Mouse (Mus musculus) olfactory bulb, adult 2 months (tissue): ENCODE results near the gene Cabp4. TPM values are rescaled to one million over a fixed set of nuclear protein-coding genes. Genes with fewer than 3 reads are reported as not detected.

Experiments
- H3K27ac ChIP-seq: fragments of 200-500 bp; 2 replicates; pipeline ENCODE4 v1.5.1; 2012; ENCODE audit warnings: low read depth, low read length; ENCODE audit not compliant: insufficient read depth
- H3K4me1 ChIP-seq: fragments of 200-500 bp; 2 replicates; pipeline ENCODE4 v1.6.1; 2012; ENCODE audit warnings: low read length; ENCODE audit not compliant: control insufficient read depth, insufficient read depth
- H3K4me3 ChIP-seq: fragments of 200-500 bp; 2 replicates; pipeline ENCODE4 v1.5.1; 2012; ENCODE audit warnings: mild to moderate bottlenecking, low read depth, low read length, moderate library complexity; ENCODE audit not compliant: insufficient read depth
- CTCF ChIP-seq: fragments of 200-500 bp; IDR thresholded peaks from 2 replicates; pipeline ENCODE4 v1.5.1; 2012; ENCODE audit warnings: low read depth, mild to moderate bottlenecking, low read length, moderate library complexity; ENCODE audit not compliant: insufficient read depth
- POLR2A ChIP-seq: fragments of 200-500 bp; IDR thresholded peaks from 2 replicates; pipeline ENCODE4 v1.6.1; 2012; ENCODE audit warnings: mild to moderate bottlenecking, low read depth, low read length, moderate library complexity; ENCODE audit not compliant: insufficient read depth
- WGBS: fragments of 180-500 bp; shearing (Covaris S2); methylation state at CpG from one replicate; pipeline ENCODE4 v1.1.7; 2018; 5-methylcytosine and 5-hydroxymethylcytosine counted together
- polyA plus RNA-seq: library from polyadenylated mRNA; stranded (reverse); fragments of >200 nt; gene quantifications from 2 replicates; pipeline ENCODE4 v1.2.4, GENCODE M21; 2012; ENCODE audit warnings: low replicate concordance; ENCODE audit not compliant: missing spikeins, insufficient read depth, insufficient read length

Gene Cabp4
- not detected in 2 replicates for polyA plus RNA-seq

DNA sequence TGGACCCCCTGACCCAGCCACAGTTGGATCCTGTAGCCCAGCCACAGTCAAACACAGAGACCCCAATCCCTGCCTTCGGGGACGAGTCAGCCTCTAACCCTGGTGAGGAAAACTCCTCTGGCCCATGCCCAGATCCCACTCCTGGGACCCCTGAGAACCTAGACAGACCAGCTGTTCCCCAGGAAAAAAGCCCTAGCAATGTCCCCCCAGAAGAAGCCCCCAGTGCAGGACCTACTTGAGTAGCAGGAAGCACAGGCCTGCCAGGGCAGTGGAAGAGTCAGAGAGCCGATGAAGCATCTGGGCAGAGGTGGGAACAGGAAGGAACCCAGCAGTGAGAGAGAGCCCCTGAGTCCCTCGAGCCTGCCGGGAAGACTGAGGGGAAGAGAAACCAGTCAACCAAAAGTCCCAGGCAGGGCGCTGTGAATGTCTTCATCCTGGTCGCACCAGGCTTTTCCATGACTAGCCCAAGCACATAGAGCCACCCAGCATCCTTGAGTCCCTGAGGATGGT, at the start of gene Cabp4:
Cabp4 (minus strand) TSS at position 275 of the 510 bp plus-strand sequence.
- TF ChIP-seq CTCF, result no peak
- TF ChIP-seq POLR2A, result no peak
- WGBS, result 82% methylated on average over 7 of the region's 7 CpGs
- H3K4me3 ChIP-seq, result no peak within 1 kb of the TSS
- H3K4me1 ChIP-seq, result peaks cover 11% of the 10 kb centered on the region; the same call in 1 of the 2 replicates
- no peak within 1 kb of the TSS for H3K27ac ChIP-seq

DNA sequence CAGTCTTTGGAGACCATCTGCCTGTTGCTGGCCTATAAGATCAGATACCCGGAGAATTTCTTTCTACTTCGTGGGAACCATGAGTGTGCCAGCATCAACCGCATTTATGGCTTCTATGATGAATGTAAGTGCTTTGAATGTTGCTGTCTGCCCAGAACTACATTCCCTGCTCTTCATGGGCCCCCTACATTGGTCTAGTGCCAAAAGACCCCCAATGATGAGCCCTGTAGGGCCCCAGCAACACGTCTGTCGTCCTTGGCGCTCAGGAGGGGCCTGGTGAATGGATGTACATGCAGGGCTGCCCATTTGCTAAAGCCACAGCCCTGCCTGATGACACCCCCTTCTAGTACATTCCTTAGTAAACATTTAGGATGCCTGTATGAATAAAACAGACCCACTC, 49.3 kb upstream of the Cabp4 start:
- H3K27ac ChIP-seq, result no peak overlapping the region

DNA sequence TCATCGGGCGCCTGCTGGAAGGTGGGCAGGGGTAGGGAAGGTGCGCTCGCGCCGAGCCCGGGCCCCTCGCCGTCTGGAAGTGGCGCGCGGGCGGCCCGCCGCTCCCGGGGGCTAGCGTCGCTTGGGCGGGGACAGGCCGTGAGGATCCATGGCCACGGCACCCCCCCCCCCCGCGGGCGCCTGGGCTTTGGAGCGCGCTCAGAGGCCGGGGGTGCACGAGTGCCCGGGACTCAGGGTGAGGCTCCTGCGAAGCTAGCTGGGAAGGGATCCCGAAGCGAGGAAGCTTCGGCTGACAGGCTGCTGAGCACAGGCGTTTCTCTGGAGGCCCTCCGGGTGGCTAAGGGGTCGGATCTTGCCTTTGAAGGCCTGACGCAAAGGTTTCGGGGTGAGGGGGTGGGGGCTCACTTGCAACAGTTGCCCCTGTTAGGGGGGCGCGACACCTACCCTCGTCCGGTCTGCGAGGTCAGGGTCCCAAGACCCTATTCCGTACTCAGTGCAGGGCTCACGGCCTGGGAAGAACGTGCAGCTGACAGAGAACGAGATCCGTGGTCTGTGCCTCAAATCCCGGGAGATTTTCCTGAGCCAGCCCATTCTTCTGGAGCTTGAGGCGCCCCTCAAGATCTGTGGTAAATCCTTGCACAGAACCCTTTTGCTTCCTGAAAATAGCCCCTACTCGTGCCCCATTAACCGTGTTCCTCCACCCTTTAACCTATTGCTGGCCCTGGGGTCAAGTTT, 48.6 kb upstream of the Cabp4 start:
- Histone ChIP-seq H3K4me1 (peaks cover 12% of the 10 kb centered on the region), H3K27ac (peak overlapping the region; percentile 26), H3K4me3 (peak overlapping the region; percentile 76)
- WGBS, result under 1% methylated on average over 52 of the region's 52 CpGs
- TF ChIP-seq CTCF (no peak), POLR2A (no peak)

More for the DNA sequence above, 49.3 kb upstream of the Cabp4 start:
- Histone ChIP-seq H3K4me1 (peaks cover 9% of the 10 kb centered on the region), H3K4me3 (peak overlapping the region; percentile 76)
- no peak for TF ChIP-seq POLR2A
- TF ChIP-seq CTCF, result no peak
- 40% methylated on average over 6 of the region's 6 CpGs for WGBS

- H3K4me1 ChIP-seq, result peaks cover 12% of the 10 kb centered on the region
- peak; percentile 62; the same call in 1 of the 2 replicates for TF ChIP-seq CTCF
- peak; percentile 85 for TF ChIP-seq POLR2A
- H3K27ac ChIP-seq, result peak within 1 kb of the TSS; percentile 68
- H3K4me3 ChIP-seq, result peak within 1 kb of the TSS; percentile 76
- WGBS, result 4% methylated on average over 42 of the region's 47 CpGs
Measured at GRCm38 (mm10) chr19:4191528-4192250, 47.9 kb upstream of the Cabp4 start, which contains the start of gene Ppp1ca. Gene Ppp1ca, plus strand, starts transcription at chr19:4192065.

GRCm38 (mm10) chr19:4190831-4191334, 47.0 kb upstream of the Cabp4 start, which contains the start of gene Tbc1d10c:
Gene Tbc1d10c, minus strand, starts transcription at chr19:4191284.
- 72% methylated on average over 4 of the region's 4 CpGs for WGBS
- no peak for TF ChIP-seq POLR2A
- TF ChIP-seq CTCF, result no peak
- H3K27ac ChIP-seq, result peak within 1 kb of the TSS; percentile 68
- H3K4me3 ChIP-seq, result peak within 1 kb of the TSS; percentile 76
- peaks cover 10% of the 10 kb centered on the region for H3K4me1 ChIP-seq

DNA sequence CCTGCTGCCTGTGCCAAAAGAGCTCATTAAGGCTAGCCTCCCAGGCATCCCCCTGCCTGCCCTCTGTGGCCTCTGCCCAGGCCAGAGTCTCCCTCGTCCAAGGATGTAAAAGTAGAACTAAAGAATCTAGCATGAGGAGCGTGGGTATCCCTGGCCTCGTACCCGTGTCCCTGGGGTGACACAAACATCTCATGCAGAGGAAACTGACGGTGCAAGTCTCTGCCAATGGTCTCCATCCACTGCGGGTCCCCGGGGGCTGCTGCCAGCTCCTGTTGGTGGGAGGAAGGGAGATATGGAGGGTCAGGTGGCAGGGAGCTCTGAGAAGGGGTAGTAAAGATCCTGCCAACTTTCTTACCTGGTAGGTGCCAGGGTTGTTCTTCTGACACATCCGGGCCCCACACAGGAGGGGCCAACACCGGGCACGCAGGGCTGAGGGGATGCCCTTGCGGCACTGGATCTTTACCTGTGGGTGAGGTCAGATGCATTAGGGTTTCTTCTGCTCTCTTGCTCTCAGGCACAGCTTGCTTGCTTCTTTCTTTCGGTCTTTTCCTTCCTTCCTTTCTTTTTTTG, 45.3 kb upstream of the Cabp4 start:
- H3K27ac ChIP-seq, result no peak overlapping the region
- H3K4me1 ChIP-seq, result peaks cover 14% of the 10 kb centered on the region
- no peak overlapping the region for H3K4me3 ChIP-seq
- TF ChIP-seq CTCF (no peak), POLR2A (no peak)
- WGBS, result 83% methylated on average over 12 of the region's 12 CpGs

- Histone ChIP-seq H3K4me3 (no peak overlapping the region), H3K27ac (no peak overlapping the region), H3K4me1 (peaks cover 8% of the 10 kb centered on the region)
- WGBS, result 78% methylated on average over 3 of the region's 3 CpGs
- no peak for TF ChIP-seq POLR2A
- TF ChIP-seq CTCF, result no peak
Measured at GRCm38 (mm10) chr19:4187303-4187702, 43.5 kb upstream of the Cabp4 start.

DNA sequence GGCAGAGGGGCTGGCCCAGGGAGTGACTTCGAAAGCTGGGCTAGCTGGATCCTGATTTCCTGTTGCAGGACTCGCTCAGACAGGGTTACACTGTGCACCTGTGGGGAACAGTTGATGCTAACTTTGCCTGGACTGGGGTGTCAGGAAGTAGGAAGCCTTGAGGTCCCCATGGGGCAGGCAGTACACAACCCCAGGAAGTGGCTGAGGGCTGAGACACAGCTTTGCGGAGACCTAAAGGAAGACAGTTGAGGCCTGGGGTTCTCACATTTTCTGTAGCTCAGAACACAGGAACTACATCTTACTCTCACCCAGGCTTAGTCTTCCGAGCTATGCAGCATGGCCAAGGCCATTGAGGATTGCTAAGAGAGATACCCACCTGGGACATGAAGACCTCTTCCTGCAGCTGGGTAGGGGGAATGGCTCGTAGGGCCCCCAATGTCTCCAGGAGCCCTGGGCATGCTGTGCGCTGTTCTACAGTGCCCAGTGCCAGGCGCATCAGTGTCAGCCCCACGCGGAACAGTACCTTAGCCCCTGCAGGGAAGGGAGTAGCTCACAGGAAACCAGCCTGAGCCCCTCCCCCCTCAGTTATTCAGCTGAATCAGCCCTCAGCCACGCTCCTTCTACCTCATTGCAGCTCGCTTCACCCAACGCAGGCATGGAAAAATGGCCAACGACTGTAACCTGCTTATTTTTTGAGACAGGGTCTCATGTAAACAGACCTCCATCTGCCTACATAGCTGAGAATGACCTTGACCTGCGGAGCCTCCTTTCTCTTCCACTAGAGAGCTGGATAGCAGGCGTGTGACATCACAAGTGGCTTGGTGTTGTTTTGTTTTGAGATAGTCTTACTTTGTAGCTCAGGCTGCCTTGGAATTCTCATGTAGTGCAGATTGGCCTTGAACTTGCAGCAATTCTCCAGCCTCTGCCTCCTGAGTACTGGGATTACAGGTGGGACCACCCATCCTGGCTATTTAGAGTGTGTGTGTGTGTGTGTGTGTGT, 41.4 kb upstream of the Cabp4 start:
- Histone ChIP-seq H3K4me1 (peaks cover 13% of the 10 kb centered on the region), H3K27ac (no peak overlapping the region), H3K4me3 (no peak overlapping the region)
- WGBS, result 63% methylated on average over 15 of the region's 15 CpGs
- TF ChIP-seq POLR2A (no peak), CTCF (no peak)
